Mouse (Mus musculus) hindbrain, embryonic 10.5 days (tissue): ENCODE measurements around the gene Abhd5. TPM values are rescaled to one million over a fixed set of nuclear protein-coding genes. Genes with fewer than 3 reads are reported as not detected.
A peak's percentile ranks its signal among the peaks of the same experiment; 100 is the strongest.

Source experiments
- DNase-seq: peaks from one replicate; pipeline ENCODE4 v3.0.0-alpha.2; 2017; ENCODE audit warnings: low spot score
- H3K27ac ChIP-seq: fragments of 300-500 bp; sonication (generic); 2 replicates; pipeline ENCODE4 v1.5.1; 2016; ENCODE audit warnings: mild to moderate bottlenecking, moderate library complexity
- H3K27me3 ChIP-seq: fragments of 300-500 bp; sonication (generic); 2 replicates; pipeline ENCODE4 v1.6.1; 2016; ENCODE audit warnings: mild to moderate bottlenecking; ENCODE audit not compliant: poor library complexity, insufficient read depth, severe bottlenecking
- H3K36me3 ChIP-seq: fragments of 300-500 bp; sonication (generic); 2 replicates; pipeline ENCODE4 v1.6.1; 2016; ENCODE audit warnings: mild to moderate bottlenecking, moderate library complexity
- H3K4me1 ChIP-seq: fragments of 300-500 bp; sonication (generic); replicated peaks from 2 replicates; pipeline ENCODE4 v1.6.1; 2016; ENCODE audit warnings: mild to moderate bottlenecking
- H3K4me3 ChIP-seq: fragments of 300-500 bp; sonication (generic); 2 replicates; pipeline ENCODE4 v1.5.1; 2016; ENCODE audit warnings: mild to moderate bottlenecking, moderate library complexity
- H3K9me3 ChIP-seq: fragments of 300-500 bp; sonication (generic); 2 replicates; pipeline ENCODE4 v1.6.1; 2016; ENCODE audit warnings: mild to moderate bottlenecking, moderate library complexity
- WGBS: fragments of 180-500 bp; shearing (Covaris S2); methylation state at CpG from one replicate; pipeline ENCODE4 v1.1.7; 2016; 5-methylcytosine and 5-hydroxymethylcytosine counted together
- polyA plus RNA-seq: library from polyadenylated mRNA; unstranded; fragments of >200 nt; fragmentation: Nextera tagmentation; extraction: Ambion mirVana; gene quantifications from 2 replicates; pipeline ENCODE4 v1.2.1, GENCODE M21; 2016

The Abhd5 gene
- polyA plus RNA-seq, 1 experiment from 2014 or later = 16.0 TPM

DNA sequence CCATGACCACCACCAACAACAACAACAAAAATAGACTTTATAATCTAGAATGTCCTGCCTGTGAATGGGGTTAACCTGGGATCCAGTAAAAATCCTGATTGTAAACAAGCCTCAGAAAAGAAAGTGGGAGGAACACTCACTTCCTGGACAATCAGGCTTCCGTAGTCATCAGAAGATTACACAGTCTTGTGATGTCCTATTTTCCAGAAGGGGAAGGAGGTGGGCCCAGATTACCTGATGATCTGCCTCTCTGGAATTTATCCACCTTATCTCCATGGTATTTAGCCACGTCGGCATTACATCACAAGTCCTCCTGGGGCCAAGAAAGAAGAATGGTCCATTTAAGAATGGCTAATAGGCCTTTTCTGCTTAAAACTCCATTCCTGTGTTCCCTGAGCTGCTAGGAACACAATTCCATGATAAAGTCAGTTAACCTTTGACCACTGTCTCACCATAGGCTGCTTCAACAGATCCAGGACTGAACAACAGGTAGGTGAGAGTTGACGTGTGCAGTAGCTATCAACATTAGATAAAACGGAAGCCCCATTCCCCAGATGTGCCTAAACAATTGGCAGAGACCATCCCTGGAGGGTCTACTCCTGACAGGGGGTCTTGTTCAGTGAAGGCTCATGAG, 38.0 kb downstream of the Abhd5 start:
- 89% methylated on average over 5 of the region's 5 CpGs for WGBS

GRCm38 (mm10) chr9:122395816-122396215, 44.4 kb downstream of the Abhd5 start:
- Histone ChIP-seq H3K36me3 (no peaks in the 10 kb centered on the region), H3K27me3 (no peaks in the 10 kb centered on the region), H3K4me3 (no peak overlapping the region), H3K27ac (no peak overlapping the region), H3K9me3 (no peaks in the 10 kb centered on the region), H3K4me1 (no peaks in the 10 kb centered on the region)
- no peak for DNase-seq
- 79% methylated on average over 5 of the region's 5 CpGs for WGBS

More for the DNA sequence above, 38.0 kb downstream of the Abhd5 start:
- Histone ChIP-seq H3K27ac (no peak overlapping the region), H3K4me1 (no peaks in the 10 kb centered on the region), H3K4me3 (no peak overlapping the region), H3K27me3 (no peaks in the 10 kb centered on the region), H3K36me3 (no peaks in the 10 kb centered on the region), H3K9me3 (no peaks in the 10 kb centered on the region)
- DNase-seq = no peak

- WGBS = 88% methylated on average over 1 of the region's 1 CpGs
- Histone ChIP-seq H3K4me1 (no peaks in the 10 kb centered on the region), H3K27ac (no peak overlapping the region), H3K4me3 (no peak overlapping the region), H3K9me3 (no peaks in the 10 kb centered on the region), H3K27me3 (no peaks in the 10 kb centered on the region), H3K36me3 (no peaks in the 10 kb centered on the region)
- no peak for DNase-seq
These were observed 45.7 kb downstream of the Abhd5 start for GRCm38 (mm10) chr9:122397156-122397555.

DNA sequence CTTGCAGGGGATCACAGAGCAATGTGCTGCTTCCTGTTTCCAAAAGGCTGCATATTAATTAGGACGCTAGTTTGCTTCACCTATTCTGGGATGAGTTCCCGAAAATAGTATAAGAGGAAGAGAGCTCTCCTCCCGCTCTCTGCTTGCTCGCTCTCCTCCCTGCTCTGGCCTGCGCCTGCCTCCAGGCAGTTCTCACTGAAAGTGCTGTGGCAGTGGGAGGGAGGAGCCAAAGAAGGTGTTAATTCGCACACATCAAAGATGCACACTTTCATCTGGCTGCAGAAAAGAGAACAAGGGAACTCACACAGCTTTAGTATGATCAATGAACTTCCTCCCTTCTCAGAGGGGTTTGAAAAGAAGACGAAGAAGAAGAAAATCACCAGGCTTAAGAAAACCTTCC, 47.3 kb downstream of the Abhd5 start:
- no peak overlapping the region for H3K27ac ChIP-seq
- H3K27me3 ChIP-seq = no peaks in the 10 kb centered on the region
- H3K4me3 ChIP-seq = no peak overlapping the region
- whole genome bisulfite sequencing = 64% methylated on average over 7 of the region's 7 CpGs
- no peak for DNase-seq
- H3K4me1 ChIP-seq = no peaks in the 10 kb centered on the region
- H3K9me3 ChIP-seq = no peaks in the 10 kb centered on the region
- H3K36me3 ChIP-seq = no peaks in the 10 kb centered on the region

- WGBS = 93% methylated on average over 4 of the region's 4 CpGs
- Histone ChIP-seq H3K9me3 (no peaks in the 10 kb centered on the region), H3K4me3 (no peak overlapping the region), H3K36me3 (no peaks in the 10 kb centered on the region), H3K27me3 (no peaks in the 10 kb centered on the region), H3K27ac (no peak overlapping the region), H3K4me1 (no peaks in the 10 kb centered on the region)
- DNase-seq = no peak
These were observed 49.8 kb downstream of the Abhd5 start for GRCm38 (mm10) chr9:122401239-122401638.

GRCm38 (mm10) chr9:122410437-122411175, 59.2 kb downstream of the Abhd5 start:
- DNase-seq = no peak
- no peak overlapping the region for H3K4me3 ChIP-seq
- H3K4me1 ChIP-seq = no peaks in the 10 kb centered on the region
- no peaks in the 10 kb centered on the region for H3K36me3 ChIP-seq
- H3K27me3 ChIP-seq = no peaks in the 10 kb centered on the region
- no peak overlapping the region for H3K27ac ChIP-seq
- no peaks in the 10 kb centered on the region for H3K9me3 ChIP-seq
- WGBS = 92% methylated on average over 16 of the region's 16 CpGs

DNA sequence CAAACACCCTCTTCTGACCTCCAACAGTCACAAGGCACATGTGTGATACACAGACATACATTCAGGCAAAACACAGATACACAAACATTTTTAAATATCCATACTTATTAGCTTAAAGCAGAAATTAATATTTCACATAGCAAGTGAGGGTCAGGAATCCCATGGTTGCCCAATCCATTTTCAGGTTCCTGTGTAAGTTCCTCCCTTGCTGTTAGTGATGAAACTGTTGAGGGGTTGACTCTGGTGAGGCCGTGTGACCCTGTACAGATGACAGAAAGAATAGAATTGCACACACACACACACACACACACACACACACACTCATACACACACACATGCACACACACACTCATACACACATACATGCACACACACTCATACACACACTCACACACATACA, 63.2 kb downstream of the Abhd5 start:
- no peak for DNase-seq
- WGBS = 92% methylated on average over 1 of the region's 1 CpGs
- H3K27me3 ChIP-seq = no peaks in the 10 kb centered on the region
- no peak overlapping the region for H3K4me3 ChIP-seq
- no peak overlapping the region for H3K27ac ChIP-seq
- H3K9me3 ChIP-seq = no peaks in the 10 kb centered on the region
- peaks cover 6% of the 10 kb centered on the region; the same call in 1 of the 2 replicates for H3K4me1 ChIP-seq
- no peaks in the 10 kb centered on the region for H3K36me3 ChIP-seq

DNA sequence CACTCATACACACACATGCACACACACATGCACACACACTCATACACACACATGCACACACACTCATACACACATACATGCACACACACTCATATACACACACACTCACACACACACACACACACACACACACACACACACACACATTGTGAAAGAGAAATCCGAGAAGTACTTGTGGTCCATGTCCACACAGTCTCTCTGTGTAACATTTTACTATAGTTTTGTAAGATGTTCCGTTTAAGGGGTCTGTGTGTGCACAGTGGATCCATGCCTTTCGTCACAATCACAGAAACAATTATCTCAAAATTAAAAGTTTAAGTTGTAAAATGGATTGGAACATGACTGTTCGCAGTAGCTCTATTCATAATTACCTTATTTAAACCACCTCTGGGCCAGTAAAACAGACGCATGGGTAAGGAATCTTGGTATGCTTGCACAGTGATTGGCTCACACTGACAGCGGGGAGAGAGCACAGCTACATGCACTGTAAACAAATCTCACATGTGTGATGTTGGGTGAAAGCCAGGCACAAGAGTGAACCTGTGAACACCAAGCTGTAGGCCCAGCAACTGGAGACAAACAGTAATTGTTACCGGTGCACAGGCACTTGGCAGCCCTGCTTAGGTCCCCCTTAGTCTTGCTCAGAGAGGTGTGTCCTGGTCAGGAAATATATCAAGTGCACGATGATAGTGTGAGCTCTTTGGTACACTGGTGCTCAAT, 63.8 kb downstream of the Abhd5 start:
- H3K27ac ChIP-seq = no peak overlapping the region
- 91% methylated on average over 8 of the region's 8 CpGs for WGBS

DNA sequence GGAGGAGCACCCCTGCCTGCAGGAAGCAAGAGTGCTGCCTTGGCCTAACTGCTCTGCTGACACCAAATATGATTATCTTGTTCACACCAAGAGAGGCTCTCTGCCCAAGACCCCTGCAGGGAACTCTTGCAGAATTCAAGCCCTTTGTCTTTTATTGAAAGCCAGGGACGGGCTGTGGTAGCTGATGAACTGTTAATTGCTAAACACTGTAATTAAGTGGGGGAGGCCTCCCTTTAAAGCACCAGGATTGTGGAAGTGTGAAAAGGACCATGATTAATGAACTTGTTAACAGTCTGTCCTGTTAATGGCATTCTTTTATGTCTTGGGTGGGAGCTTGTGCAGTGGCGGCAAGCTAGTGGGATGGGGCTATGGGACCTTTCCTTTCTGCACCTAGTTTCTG, 65.2 kb downstream of the Abhd5 start:
- no peaks in the 10 kb centered on the region for H3K36me3 ChIP-seq
- peaks cover 6% of the 10 kb centered on the region; the same call in 1 of the 2 replicates for H3K4me1 ChIP-seq
- H3K9me3 ChIP-seq = no peaks in the 10 kb centered on the region
- DNase-seq = no peak
- no peak overlapping the region for H3K27ac ChIP-seq
- no peak overlapping the region for H3K4me3 ChIP-seq
- WGBS = 50% methylated on average over 2 of the region's 2 CpGs
- 0 out of 2 replicates have a peak, but pooled peaks cover 6% of the 10 kb centered on the region for H3K27me3 ChIP-seq

More for the DNA sequence above, 63.8 kb downstream of the Abhd5 start:
- no peak overlapping the region for H3K4me3 ChIP-seq
- no peaks in the 10 kb centered on the region for H3K9me3 ChIP-seq
- 0 out of 2 replicates have a peak, but pooled peaks cover 3% of the 10 kb centered on the region for H3K27me3 ChIP-seq
- DNase-seq = no peak
- no peaks in the 10 kb centered on the region for H3K36me3 ChIP-seq
- peaks cover 6% of the 10 kb centered on the region; the same call in 1 of the 2 replicates for H3K4me1 ChIP-seq

- DNase-seq = no peak
These were observed 68.9 kb downstream of the Abhd5 start for GRCm38 (mm10) chr9:122420195-122420756.

GRCm38 (mm10) chr9:122420772-122421764, 69.7 kb downstream of the Abhd5 start:
- Histone ChIP-seq H3K27me3 (0 out of 2 replicates have a peak, but pooled peaks cover 8% of the 10 kb centered on the region), H3K4me1 (peaks cover 5% of the 10 kb centered on the region; the same call in 1 of the 2 replicates), H3K36me3 (no peaks in the 10 kb centered on the region), H3K4me3 (no peak overlapping the region), H3K9me3 (no peaks in the 10 kb centered on the region), H3K27ac (no peak overlapping the region)
- 29% methylated on average over 13 of the region's 13 CpGs for WGBS
- DNase-seq = peak; percentile 84

More at GRCm38 (mm10) chr9:122420195-122420756, 68.9 kb downstream of the Abhd5 start:
- no peaks in the 10 kb centered on the region for H3K36me3 ChIP-seq
- peaks cover 6% of the 10 kb centered on the region; the same call in 1 of the 2 replicates for H3K4me1 ChIP-seq
- H3K4me3 ChIP-seq = no peak overlapping the region
- WGBS = 76% methylated on average over 5 of the region's 5 CpGs
- no peak overlapping the region for H3K27ac ChIP-seq
- 0 out of 2 replicates have a peak, but pooled peaks cover 8% of the 10 kb centered on the region for H3K27me3 ChIP-seq
- H3K9me3 ChIP-seq = no peaks in the 10 kb centered on the region
